Mouse (Mus musculus) liver, adult 2 months (tissue): ENCODE results near the gene Lrch4. TPM values are rescaled to one million over a fixed set of nuclear protein-coding genes. Genes with fewer than 3 reads are reported as not detected.
A peak's percentile ranks its signal among the peaks of the same experiment; 100 is the strongest.

ENCODE experiments used
- DNase-seq: peaks from one replicate; pipeline ENCODE4 v3.0.0-alpha.2; 2011; ENCODE audit warnings: low read depth, low spot score; ENCODE audit errors: extremely low read depth
- H3K27ac ChIP-seq: fragments of 200-500 bp; replicated peaks from 2 replicates; pipeline ENCODE4 v1.5.1; 2012; ENCODE audit warnings: low read depth, mild to moderate bottlenecking, control low read depth, inconsistent platforms, low read length; ENCODE audit not compliant: insufficient read depth
- H3K27me3 ChIP-seq: fragments of 200-500 bp; 2 replicates; pipeline ENCODE4 v1.6.1; 2012; ENCODE audit warnings: mild to moderate bottlenecking, moderate library complexity, low read length, inconsistent platforms; ENCODE audit not compliant: control insufficient read depth, insufficient read depth
- H3K36me3 ChIP-seq: fragments of 200-500 bp; 2 replicates; pipeline ENCODE4 v1.6.1; 2012; ENCODE audit warnings: low read length, inconsistent platforms; ENCODE audit not compliant: control insufficient read depth, insufficient read depth
- H3K4me1 ChIP-seq: fragments of 200-500 bp; 2 replicates; pipeline ENCODE4 v1.6.1; 2011; ENCODE audit warnings: low read length; ENCODE audit not compliant: control insufficient read depth, insufficient read depth
- H3K4me3 ChIP-seq: fragments of 200-500 bp; 2 replicates; pipeline ENCODE4 v1.5.1; 2011; ENCODE audit warnings: low read depth, mild to moderate bottlenecking, control low read depth, low read length, moderate library complexity; ENCODE audit not compliant: insufficient read depth
- H3K79me2 ChIP-seq: fragments of 200-500 bp; 2 replicates; pipeline ENCODE4 v1.6.1; 2012; ENCODE audit warnings: inconsistent platforms, mild to moderate bottlenecking, low read length, moderate library complexity; ENCODE audit not compliant: control insufficient read depth, insufficient read depth
- H3K9ac ChIP-seq: fragments of 200-500 bp; 2 replicates; pipeline ENCODE4 v1.6.1; 2012; ENCODE audit warnings: low read depth, mild to moderate bottlenecking, control low read depth, inconsistent platforms, low read length
- CTCF ChIP-seq: fragments of 200-500 bp; IDR thresholded peaks from 2 replicates; pipeline ENCODE4 v1.5.1; 2011; ENCODE audit warnings: low read depth, low read length, control low read depth
- POLR2A ChIP-seq: fragments of 200-500 bp; IDR thresholded peaks from 2 replicates; pipeline ENCODE4 v1.6.1; 2011; ENCODE audit warnings: low read length, control low read depth; ENCODE audit not compliant: insufficient read depth; ENCODE audit errors: extremely low read depth
- WGBS: fragments of 180-500 bp; shearing (Covaris S2); methylation state at CpG from one replicate; pipeline ENCODE4 v1.1.7; 2018; 5-methylcytosine and 5-hydroxymethylcytosine counted together
- polyA plus RNA-seq: library from polyadenylated mRNA; depleted of rRNA; stranded (reverse); fragments of >200 nt; gene quantifications from 2 replicates; pipeline ENCODE4 v1.2.3, GENCODE M21; 2012
- total RNA-seq: library from RNA; depleted of rRNA; stranded (reverse); fragments of >200 nt; gene quantifications from 2 replicates; pipeline ENCODE4 v1.2.3, GENCODE M21; 2014

The Lrch4 gene
- total and polyA plus RNA-seq, 2 experiments: 0.74 to 15.0 TPM

- Histone ChIP-seq H3K4me3 (no peak overlapping the region), H3K9ac (no peak overlapping the region)
- TF ChIP-seq POLR2A: no peak
- TF ChIP-seq CTCF: no peak
These were observed 33.0 kb upstream of the Lrch4 start for GRCm38 (mm10) chr5:137595921-137596320.

GRCm38 (mm10) chr5:137596601-137597261 is 32.2 kb upstream of the Lrch4 start:
- Histone ChIP-seq H3K36me3 (no peaks in the 10 kb centered on the region), H3K79me2 (peaks cover 4% of the 10 kb centered on the region; the same call in 1 of the 2 replicates), H3K4me1 (peaks cover 18% of the 10 kb centered on the region), H3K27me3 (no peaks in the 10 kb centered on the region), H3K9ac (peak overlapping the region; percentile 45), H3K4me3 (peak overlapping the region; percentile 48), H3K27ac (no peak overlapping the region; the same call in 1 of the 2 replicates)
- TF ChIP-seq POLR2A (no peak; the same call in 1 of the 2 replicates), CTCF (no peak)
- DNase-seq: no peak
- 71% methylated on average over 30 of the region's 30 CpGs for WGBS

More at GRCm38 (mm10) chr5:137595921-137596320, 33.0 kb upstream of the Lrch4 start:
- H3K79me2 ChIP-seq: peaks cover 4% of the 10 kb centered on the region; the same call in 1 of the 2 replicates
- 87% methylated on average over 7 of the region's 7 CpGs for WGBS
- DNase-seq: no peak
- no peaks in the 10 kb centered on the region for H3K27me3 ChIP-seq
- no peaks in the 10 kb centered on the region for H3K36me3 ChIP-seq
- H3K4me1 ChIP-seq: peaks cover 18% of the 10 kb centered on the region
- no peak overlapping the region for H3K27ac ChIP-seq

- no peaks in the 10 kb centered on the region for H3K36me3 ChIP-seq
- H3K27ac ChIP-seq: no peak overlapping the region
- H3K27me3 ChIP-seq: no peaks in the 10 kb centered on the region
- no peak for DNase-seq
- H3K9ac ChIP-seq: no peak overlapping the region
- no peak overlapping the region for H3K4me3 ChIP-seq
- TF ChIP-seq POLR2A (no peak), CTCF (no peak)
- peaks cover 7% of the 10 kb centered on the region; the same call in 1 of the 2 replicates for H3K79me2 ChIP-seq
- 93% methylated on average over 6 of the region's 6 CpGs for WGBS
- H3K4me1 ChIP-seq: peaks cover 21% of the 10 kb centered on the region
These were observed 31.3 kb upstream of the Lrch4 start for GRCm38 (mm10) chr5:137597625-137598024.

GRCm38 (mm10) chr5:137598100-137598826 is 30.7 kb upstream of the Lrch4 start:
- Histone ChIP-seq H3K4me3 (no peak overlapping the region), H3K4me1 (peaks cover 17% of the 10 kb centered on the region), H3K27me3 (no peaks in the 10 kb centered on the region), H3K9ac (no peak overlapping the region), H3K27ac (no peak overlapping the region), H3K79me2 (peaks cover 9% of the 10 kb centered on the region; the same call in 1 of the 2 replicates), H3K36me3 (no peaks in the 10 kb centered on the region)
- 73% methylated on average over 2 of the region's 2 CpGs for WGBS
- DNase-seq: no peak
- TF ChIP-seq POLR2A (no peak), CTCF (no peak)

GRCm38 (mm10) chr5:137599600-137599999 is 29.3 kb upstream of the Lrch4 start:
- WGBS: 62% methylated on average over 9 of the region's 9 CpGs
- no peak overlapping the region; the same call in 1 of the 2 replicates for H3K27ac ChIP-seq

More at GRCm38 (mm10) chr5:137599600-137599999, 29.3 kb upstream of the Lrch4 start:
- H3K4me3 ChIP-seq: peak overlapping the region; percentile 68
- H3K27me3 ChIP-seq: no peaks in the 10 kb centered on the region
- no peaks in the 10 kb centered on the region for H3K36me3 ChIP-seq
- H3K9ac ChIP-seq: peak overlapping the region; percentile 74
- H3K79me2 ChIP-seq: peaks cover 9% of the 10 kb centered on the region; the same call in 1 of the 2 replicates
- DNase-seq: no peak
- peaks cover 17% of the 10 kb centered on the region for H3K4me1 ChIP-seq
- no peak for TF ChIP-seq CTCF
- TF ChIP-seq POLR2A: no peak
